Mouse (Mus musculus) megakaryocyte, embryonic 14.5 days (primary cell): ENCODE results near the gene Lrrc7.

ENCODE experiments used
- FLI1 ChIP-seq: IDR thresholded peaks from 2 replicates; pipeline ENCODE4 v1.6.1; 2012; ENCODE audit warnings: low read length, inconsistent platforms, mixed read lengths
- GATA1 ChIP-seq: IDR thresholded peaks from 3 replicates; pipeline ENCODE4 v1.6.1; 2012; ENCODE audit warnings: mixed read lengths, low read length, inconsistent platforms, borderline replicate concordance

DNA sequence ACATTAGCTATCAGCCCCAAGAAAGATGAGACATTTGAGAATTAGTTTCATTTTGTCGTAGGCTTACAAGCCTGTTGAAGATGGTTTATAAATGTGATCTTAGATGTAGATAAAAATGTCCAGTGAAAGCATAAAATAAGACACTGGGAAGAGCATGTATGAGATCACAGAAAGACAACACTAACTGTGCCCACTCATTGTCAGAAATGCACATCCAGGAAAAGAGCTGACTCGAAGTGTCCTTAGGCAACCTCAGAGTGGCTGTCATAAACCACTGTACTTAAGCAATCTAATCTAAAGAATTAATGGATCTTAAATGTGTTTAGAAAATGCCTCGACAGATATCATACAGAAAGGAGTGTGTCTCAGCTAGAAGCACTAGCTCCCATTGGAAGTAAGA is 196.2 kb downstream of the Lrrc7 start:
- no peak for TF ChIP-seq GATA1
- no peak for TF ChIP-seq FLI1
